Mouse (Mus musculus): ENCODE measurements at regions not wholly inside any gene's neighbourhood (a gene's known extent, or its start where the extent isn't known, plus 50 kb on each side); places are given as distances from the start of the nearest gene placed in this dataset.

DNA sequence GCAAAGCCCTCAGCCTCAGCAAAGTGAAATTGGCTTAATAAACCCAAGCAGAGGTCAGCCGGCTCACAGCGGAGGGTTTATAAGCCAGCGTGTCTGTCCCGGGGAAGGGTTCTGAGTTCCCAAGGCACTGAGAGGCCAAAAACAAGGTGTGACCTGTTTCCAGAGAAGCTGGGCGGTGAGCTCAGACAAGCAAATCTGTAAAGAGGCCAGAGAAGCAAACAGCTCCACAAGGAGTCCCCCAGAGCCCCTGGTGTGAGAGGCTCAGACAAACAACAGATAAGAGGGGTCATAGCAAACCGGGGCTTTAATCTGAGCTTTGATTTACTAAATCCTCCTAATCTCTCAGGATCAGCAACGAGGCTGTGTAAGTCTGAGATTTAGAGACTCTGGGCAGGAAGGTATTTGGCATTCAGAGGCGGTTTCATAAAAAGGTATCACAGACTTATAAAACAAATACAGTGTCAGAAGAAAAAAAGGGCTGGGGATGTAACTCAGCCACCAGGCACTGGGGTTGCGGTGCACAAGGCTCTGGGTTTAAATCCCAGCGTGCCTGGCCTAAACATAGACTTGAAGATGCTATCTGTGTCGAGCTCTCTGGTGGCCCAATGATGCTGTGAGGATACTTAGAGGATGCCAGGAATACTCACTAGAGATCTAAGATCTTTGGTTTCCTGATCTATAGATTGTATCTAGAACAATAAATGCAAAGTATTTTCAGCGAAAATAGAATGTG is 67.8 kb upstream of the Glrp1 start:
- no peak for DNase-seq
- intact Hi-C loops (cut with DNase I): no loop called here

DNA sequence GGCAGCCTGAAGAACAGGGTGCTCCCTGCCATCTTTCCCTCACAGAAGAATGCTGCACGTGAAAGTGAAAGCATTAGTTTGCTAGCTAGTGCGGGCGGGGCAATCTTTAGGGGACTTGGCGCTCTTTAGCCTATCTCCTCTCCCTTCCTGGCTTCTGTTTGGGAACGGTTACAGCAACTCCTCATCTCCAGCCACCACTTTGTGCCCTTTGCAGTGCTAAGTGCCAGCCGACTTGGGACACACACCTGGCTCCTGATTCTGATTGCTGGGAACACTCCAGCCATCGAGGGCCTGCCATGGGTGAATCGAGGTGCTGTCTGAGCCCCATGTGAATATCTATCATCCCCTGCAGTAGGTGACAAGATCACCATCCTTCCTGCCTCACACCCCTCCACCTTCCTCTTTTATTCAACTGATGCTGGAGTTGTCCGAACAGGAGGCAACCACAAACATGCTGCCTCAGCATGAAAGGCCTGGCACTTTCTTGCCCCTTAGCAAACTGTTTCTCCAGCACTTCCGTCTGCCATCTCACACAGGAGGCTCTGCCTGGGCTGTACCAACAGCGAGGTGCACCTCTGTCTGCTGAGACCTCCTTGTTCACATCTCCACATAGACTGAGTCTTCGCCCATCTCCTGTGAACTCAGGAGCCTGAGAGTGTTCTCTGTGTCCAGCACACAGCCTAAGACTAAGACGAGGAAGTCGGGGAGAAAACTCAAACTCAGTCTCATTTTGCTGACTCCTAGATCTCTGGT is 66.2 kb upstream of the Glrp1 start:
- DNase-seq: no peak
- intact Hi-C loops (cut with DNase I): no loop called here

DNA sequence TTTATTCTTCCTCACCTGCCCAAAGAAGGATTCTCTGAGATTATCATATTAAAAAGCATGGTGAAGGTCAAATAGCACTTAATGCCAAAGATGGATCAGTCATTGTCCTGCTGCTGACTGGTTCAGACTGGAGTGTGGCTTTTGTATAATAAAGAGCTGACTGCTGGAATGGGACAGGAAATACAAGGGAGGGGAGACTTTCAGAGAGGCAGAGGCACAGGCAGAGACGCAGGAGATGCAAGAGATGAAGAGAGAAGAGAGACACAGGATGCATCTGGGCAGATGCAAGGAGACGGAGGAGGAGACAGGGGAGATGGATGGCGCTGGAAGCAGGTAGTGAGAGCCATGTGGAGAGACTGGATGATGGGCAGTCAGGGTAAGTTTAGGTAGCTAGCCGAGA is 65.4 kb upstream of the Glrp1 start:
- DNase-seq: no peak
- intact Hi-C loops (cut with DNase I): no loop called here

DNA sequence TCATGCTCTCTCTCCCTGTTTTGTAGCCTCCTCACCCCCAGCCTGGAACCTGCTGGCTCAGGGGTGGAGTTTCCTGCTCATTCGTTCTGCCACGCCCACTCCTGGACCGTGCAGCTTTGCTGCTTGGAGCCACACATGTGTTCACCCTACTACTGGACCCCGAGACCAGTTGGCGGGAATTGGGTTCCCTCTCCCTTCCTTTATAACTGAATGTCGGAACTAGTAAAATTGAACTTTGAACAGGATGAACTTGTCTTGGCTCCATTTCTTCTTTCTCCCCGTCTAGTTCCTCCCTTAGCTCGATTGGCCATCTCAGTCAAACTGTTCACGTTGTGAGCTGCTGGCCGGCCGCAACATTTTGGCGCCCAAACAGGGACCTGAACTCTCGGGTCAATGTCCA is 62.3 kb upstream of the Glrp1 start:
- no peak for DNase-seq
- intact Hi-C loops (cut with DNase I): no loop called here

DNA sequence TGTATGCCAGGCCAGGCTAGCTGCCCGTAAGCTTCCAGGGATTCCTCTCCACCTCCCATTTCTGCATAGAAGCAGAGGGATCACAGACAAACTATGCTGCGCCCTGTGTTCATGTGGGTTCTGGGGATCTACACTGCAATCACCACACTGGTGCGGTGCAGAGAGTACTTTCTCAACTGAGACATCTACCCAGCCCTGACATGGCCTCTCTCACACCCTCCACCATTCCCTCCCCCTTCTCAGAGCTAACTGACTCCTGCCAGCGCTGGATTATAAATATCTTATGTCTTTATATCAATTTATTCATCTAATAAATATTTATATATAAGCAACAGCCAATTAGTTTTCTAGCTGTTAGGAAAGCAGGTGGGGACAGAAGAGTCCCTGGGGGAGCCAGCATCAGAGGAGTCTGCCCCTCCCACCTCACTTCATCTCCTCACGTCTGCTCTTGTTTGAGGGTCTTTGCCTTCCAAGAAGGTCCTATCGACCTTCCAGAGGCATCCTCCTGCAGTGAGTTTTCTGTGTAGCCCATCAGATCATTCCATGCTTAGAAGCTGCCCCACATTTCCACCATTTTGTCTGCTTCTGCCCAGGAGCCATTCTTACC is 58.7 kb upstream of the Glrp1 start:
- intact Hi-C loops (cut with DNase I): loop anchor here (10.0 kb wide), 1 partner anchor 114 kb away; no protein-coding TSS in a partner anchor
- no peak for DNase-seq

DNA sequence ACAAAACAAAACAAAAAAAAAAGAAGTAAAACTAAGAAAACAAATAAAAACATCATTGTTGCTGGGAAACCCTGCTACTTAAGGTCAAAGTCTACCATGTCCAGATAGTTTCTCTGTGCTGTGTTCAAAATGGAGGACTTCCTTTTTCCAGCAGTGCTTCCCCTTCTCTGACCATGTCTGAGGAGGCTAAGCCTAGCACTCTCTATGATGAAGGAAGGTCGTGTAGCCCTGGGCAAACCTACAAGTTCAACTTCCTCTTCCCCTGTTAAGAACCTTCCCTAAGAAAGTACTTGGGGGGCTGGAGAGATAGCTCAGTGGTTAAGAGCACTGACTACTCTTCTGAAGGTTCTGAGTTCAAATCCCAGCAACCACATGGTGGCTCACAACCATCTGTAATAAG is 57.3 kb upstream of the Glrp1 start:
- DNase-seq: no peak
- intact Hi-C loops (cut with DNase I): loop anchor here (10.0 kb wide), 1 partner anchor 112 kb away; no protein-coding TSS in a partner anchor

DNA sequence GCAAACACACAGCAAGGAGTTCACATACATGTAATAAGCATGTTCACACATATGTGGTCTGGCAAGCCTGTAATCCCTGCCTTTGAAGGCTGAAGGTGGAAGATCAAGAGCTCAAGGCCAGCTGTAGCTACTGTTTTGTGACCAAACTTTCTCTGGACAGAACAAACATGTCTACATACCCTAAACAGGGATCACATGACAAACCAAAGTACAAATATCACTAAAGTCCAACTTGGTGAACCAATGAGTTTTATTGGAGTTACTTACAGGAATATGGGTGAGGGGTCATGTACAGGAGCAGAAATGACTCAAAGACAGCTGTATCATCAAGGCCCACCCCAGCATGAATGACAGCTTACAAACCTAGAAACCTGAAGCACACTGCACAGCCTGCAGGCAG is 56.6 kb upstream of the Glrp1 start:
- intact Hi-C loops (cut with DNase I): loop anchor here (1.0 to 10.0 kb wide), 2 partner anchors 112 to 140 kb away; no protein-coding TSS in a partner anchor

DNA sequence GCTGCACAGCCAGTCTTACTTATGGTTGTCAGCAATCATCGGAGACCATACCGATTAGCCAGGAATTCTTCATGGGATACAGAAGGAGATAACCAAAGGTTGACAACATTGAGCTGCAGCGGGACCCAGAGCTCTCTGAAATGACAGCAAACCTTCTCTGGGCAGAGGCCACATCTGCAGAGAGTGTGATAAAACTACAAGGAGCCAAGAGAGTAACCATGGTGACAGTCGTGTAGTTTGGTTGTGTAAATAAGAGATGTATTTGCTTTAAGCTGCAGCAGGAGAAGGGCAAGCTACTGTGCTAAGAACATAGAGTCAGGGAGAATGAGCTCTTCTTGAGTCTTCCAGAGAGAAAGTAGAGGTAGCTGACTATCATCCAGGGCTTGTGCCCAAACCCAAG is 55.0 kb upstream of the Glrp1 start:
- no peak for DNase-seq
- intact Hi-C loops (cut with DNase I): loop anchor here (10.0 kb wide), 1 partner anchor 110 kb away; no protein-coding TSS in a partner anchor

More for the DNA sequence above, 56.6 kb upstream of the Glrp1 start:
- DNase-seq: no peak

DNA sequence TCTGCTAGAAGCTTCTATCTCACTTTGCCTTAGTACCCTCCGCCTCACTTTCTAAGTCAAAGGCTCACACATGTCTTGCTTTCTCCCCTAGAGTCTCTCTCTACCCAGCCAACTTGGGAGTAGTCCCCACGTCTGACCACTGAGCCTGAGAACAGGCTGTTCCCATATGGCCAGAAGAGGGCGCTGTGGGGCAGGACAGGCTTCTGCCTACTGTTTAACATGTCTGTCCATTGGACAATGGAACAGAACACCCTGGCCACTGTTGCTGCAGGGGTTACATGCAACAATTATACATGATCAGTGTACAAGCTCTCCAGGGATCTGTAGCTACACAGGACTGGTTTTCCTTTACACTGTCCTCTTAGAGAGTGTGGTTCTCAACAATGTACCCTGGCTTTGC is 52.5 kb upstream of the Glrp1 start:
- intact Hi-C loops (cut with DNase I): loop anchor here (10.0 kb wide), 1 partner anchor 108 kb away; no protein-coding TSS in a partner anchor

DNA sequence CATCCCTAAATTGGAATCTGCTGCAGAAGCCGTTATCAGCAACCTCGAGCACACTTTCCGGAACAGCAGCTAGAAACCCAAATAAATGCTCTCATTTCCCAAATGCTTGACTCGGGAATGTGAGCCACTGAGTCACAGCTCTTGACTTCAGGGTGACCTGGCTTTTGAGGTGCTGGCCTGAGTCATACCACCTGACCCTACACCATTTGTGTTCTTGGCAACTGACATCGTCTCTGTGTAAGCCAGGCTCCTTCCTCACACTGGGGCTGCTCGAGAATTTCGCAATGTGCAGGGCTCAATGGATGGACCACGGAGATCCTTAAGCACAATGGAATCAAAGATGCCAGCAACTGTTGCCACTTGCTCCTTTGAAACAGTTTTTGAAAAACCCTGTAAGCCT is 50.9 kb upstream of the Glrp1 start:
- intact Hi-C loops (cut with DNase I): loop anchor here (1.0 to 10.0 kb wide), 2 partner anchors 106 to 144 kb away; no protein-coding TSS in a partner anchor
- no peak for DNase-seq

More for the DNA sequence above, 52.5 kb upstream of the Glrp1 start:
- peak; percentile 69 to 72 for DNase-seq

Measured in gastrocnemius, postnatal 36 days (tissue).